Mouse (Mus musculus) heart, adult 2 months (tissue): Measurements from ENCODE around the gene Krt90.
A peak's percentile ranks its signal among the peaks of the same experiment; 100 is the strongest.

Experiments
- CTCF ChIP-seq: fragments of 200-600 bp; IDR thresholded peaks from 2 replicates; pipeline ENCODE4 v1.8.1; 2022; ENCODE audit warnings: antibody characterized with exemption, mild to moderate bottlenecking, moderate library complexity
- EP300 ChIP-seq: fragments of 200-500 bp; IDR thresholded peaks from 2 replicates; pipeline ENCODE4 v1.6.1; 2011; ENCODE audit warnings: low read depth, low read length, control low read depth; ENCODE audit not compliant: insufficient read depth
- POLR2A ChIP-seq: fragments of 200-500 bp; IDR thresholded peaks from 2 replicates; pipeline ENCODE4 v1.6.1; 2011; ENCODE audit warnings: mild to moderate bottlenecking, low read depth, low read length, control low read depth; ENCODE audit not compliant: insufficient read depth

DNA sequence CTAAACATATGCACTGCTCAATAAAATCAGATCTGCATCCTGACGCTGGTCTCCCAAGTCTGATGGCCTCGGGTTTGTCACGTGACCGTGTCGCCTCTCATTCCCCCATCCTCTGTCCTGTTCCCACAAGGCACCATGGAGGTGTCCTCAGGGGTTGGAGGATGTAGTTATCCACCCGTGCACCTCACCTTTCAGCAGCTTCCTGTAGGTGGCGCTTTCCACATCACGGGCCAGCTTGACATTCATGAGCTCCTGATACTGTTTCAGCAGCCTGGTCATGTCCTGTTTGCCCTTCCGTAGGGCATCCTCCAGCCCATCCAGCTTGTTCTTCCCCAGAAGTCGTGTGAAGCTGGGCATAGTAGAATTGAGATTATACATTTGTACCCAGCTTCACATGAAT is 25.5 kb upstream of the Krt90 start:
- no peak for TF ChIP-seq POLR2A
- peak; percentile 8; the same call in 1 of the 2 replicates for TF ChIP-seq CTCF
- TF ChIP-seq EP300, result no peak
